Mouse (Mus musculus) layer of hippocampus, postnatal 10 days (tissue): ENCODE measurements around the gene Slc25a14. TPM values are rescaled to one million over a fixed set of nuclear protein-coding genes. Genes with fewer than 3 reads are reported as not detected.

Source experiments
- DNase-seq, 2 experiments: peaks; one replicate each; pipeline ENCODE4 v3.0.0; 2021; ENCODE audit warnings: low spot score in 2 of 2
- long read RNA-seq: library from polyadenylated mRNA; stranded (forward); transcript quantifications from one replicate; pipeline ENCODE4 v2.0.0, GENCODE M21; 2023
- total RNA-seq, 2 experiments: library from RNA; stranded (reverse); gene quantifications; 2 replicates each; pipeline ENCODE4 v1.2.3; 2021

Slc25a14 gene
- total RNA-seq: 10 to 100 TPM; 34.6 to 36.8 TPM
- long read RNA-seq, transcript Slc25a14-202 (11 exons, 1,582 nt): minor isoform, 19 of 55 reads
- long read RNA-seq, transcript Slc25a14-201 (11 exons, 1,760 nt): major isoform, 23 of 55 reads
- long read RNA-seq, partial matches to known transcripts: 0 of 55 reads
- long read RNA-seq, other reads (novel, unspliced or antisense): 12 of 55 reads

GRCm38 (mm10) chrX:48623379-48624053, at the start of gene Slc25a14:
Gene Slc25a14 (plus strand): TSS chrX:48623413.
- DNase-seq: peak; percentile 66 to 78

GRCm38 (mm10) chrX:48583332-48583731, 39.9 kb upstream of the Slc25a14 start:
- DNase-seq: no peak

DNA sequence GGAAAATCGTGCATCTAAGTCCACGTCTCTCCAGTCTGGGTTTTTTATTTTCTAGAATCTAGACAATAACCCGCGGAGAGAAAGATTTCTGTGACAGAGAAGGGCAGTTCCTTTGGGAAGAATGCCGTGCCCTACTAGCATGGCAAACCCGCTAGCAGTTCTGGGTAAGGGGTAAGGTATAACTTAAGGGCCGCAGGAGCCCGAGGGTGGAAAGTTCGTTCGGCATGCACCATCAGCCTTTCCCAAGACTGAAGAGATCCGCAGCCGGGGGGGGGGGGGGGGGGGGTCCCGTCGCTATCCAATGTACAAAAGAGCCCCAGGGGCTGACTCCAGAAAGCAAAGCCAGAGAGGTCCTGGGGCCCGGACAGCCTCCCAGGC, 29.5 kb upstream of the Slc25a14 start:
- DNase-seq: peak; percentile 6 to 11

- DNase-seq: peak; percentile 48 to 69
Observed at GRCm38 (mm10) chrX:48594099-48594760, 29.0 kb upstream of the Slc25a14 start, which contains the start of gene Zfp280c. Gene Zfp280c (minus strand): TSS chrX:48594504.

- no peak for DNase-seq
Observed at GRCm38 (mm10) chrX:48596053-48596452, 27.2 kb upstream of the Slc25a14 start.

GRCm38 (mm10) chrX:48596906-48597305, 26.3 kb upstream of the Slc25a14 start:
- DNase-seq: no peak

- no peak for DNase-seq
Observed at GRCm38 (mm10) chrX:48604872-48605271, 18.3 kb upstream of the Slc25a14 start.

GRCm38 (mm10) chrX:48623049-48623378, 199 bp upstream of the Slc25a14 start:
- DNase-seq: no peak

DNA sequence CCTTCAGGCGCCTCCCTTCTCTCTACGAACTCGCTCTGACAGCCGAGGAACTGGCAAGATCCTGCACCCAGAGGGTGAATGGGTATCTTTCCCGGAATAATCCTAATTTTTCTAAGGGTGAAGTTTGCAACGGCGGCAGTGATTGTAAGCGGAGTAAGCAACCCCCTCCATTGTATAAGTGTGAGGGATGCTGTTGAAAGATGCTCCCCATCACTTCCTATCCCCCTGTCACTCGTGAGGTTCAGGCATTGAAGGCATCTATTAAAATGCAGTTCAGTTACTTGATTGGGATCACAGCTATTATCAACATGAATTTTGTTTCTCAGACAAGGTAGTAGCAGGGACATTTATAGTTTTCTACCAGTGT, 824 bp downstream of the Slc25a14 start:
- no peak for DNase-seq

- no peak for DNase-seq
Observed at GRCm38 (mm10) chrX:48637032-48637431, 13.8 kb downstream of the Slc25a14 start.

DNA sequence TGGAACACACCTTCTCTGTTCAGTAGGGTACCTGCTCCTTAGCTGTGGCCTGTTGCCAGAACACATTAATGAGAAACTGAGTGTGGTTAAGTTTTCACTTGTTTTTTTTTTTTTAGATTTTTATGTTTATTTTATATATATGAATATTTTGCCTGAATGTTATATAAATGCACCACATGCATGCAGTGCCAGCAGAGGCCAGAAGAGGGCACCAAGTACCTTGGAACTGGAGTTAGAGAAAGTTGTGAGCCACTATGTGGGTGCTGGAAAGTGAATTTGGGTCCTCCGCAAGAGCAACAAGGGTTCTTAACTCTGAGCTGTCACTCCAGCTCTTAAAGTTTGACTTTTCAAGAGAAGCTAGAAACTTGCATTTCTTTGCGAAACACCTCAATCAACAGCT, 20.9 kb downstream of the Slc25a14 start:
- DNase-seq: peak; percentile 12 to 20

GRCm38 (mm10) chrX:48666807-48667206, 43.6 kb downstream of the Slc25a14 start:
- no peak for DNase-seq

GRCm38 (mm10) chrX:48669588-48669987, 46.4 kb downstream of the Slc25a14 start:
- DNase-seq: no peak

GRCm38 (mm10) chrX:48671714-48672113, 48.5 kb downstream of the Slc25a14 start:
- DNase-seq: no peak

- DNase-seq: no peak
Observed at GRCm38 (mm10) chrX:48674171-48674570, 51.0 kb downstream of the Slc25a14 start, which contains the start of gene Gpr119. Gene Gpr119 (minus strand): TSS chrX:48674478.

GRCm38 (mm10) chrX:48683451-48683850, 60.2 kb downstream of the Slc25a14 start:
- DNase-seq: peak; percentile 31 to 56

GRCm38 (mm10) chrX:48683857-48684256, 60.6 kb downstream of the Slc25a14 start:
- no peak for DNase-seq

DNA sequence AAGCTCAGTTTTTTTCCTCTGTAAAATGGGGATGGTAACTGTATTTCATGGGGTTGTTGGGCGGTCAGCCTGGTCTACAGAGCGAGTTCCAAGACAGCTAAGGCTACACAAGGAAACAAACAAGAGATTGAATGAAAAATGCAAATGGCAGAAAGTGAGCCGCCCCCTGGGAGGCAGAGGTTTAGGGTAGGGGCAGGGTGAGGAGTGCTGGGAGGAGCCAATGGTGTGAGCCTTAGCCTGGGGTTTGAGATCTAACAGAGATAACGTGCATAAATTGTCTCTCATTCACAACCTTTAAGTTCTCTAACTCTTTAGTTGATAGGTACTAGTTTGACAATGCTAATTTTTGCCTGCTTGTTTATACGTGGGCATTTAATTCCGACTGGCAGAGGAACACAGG, 71.2 kb downstream of the Slc25a14 start:
- DNase-seq: no peak

GRCm38 (mm10) chrX:48694864-48695371, 71.7 kb downstream of the Slc25a14 start, which contains the start of gene Rbmx2:
Gene Rbmx2 (plus strand): TSS chrX:48695004.
- peak; percentile 85 to 89 for DNase-seq

DNA sequence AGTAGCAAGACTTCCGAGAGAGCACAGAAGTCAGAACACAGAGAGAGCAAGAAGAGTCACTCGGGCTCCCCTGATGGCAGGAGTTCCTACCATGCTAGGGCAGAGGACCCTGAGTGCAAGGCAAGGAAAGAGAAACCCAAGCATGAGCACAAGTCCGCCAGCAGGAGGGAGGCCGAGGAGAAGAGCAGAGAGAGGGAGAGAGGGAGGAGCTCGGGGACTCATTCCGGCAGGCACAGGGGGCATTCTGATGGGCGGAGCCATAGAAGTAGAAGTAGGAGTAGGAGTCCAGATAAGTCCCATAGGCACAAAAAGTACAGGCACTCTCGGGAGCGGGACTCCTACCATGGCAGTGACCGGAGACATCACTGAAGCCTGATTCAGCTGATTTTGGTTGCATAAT, 86.5 kb downstream of the Slc25a14 start:
- DNase-seq: no peak
